Mouse (Mus musculus): ENCODE data around the gene Mst1. TPM values are rescaled to one million over a fixed set of nuclear protein-coding genes. Genes with fewer than 3 reads are reported as not detected.

The Mst1 gene
- polyA plus RNA-seq, 1 experiment from 2014 or later: 0.28 TPM

Small RNA genes within 50 kb of the gene (microRNA-seq; reads per million reads assigned to microRNA genes)
- gene Gm47303 (ENCODE audit: insufficient number of aligned reads): not detected
- not detected for gene Mir7088 (ENCODE audit: insufficient number of aligned reads)

Other genes with a start within 250 kb of the Mst1 start
- 112 and 119 TPM in 2 replicates for gene Rbm6, start 207.2 kb upstream of the Mst1 start, polyA plus RNA-seq (2014; fragmentation: Nextera tagmentation; extraction: Ambion mirVana)
- gene Mon1a, start 192.3 kb upstream of the Mst1 start, polyA plus RNA-seq (2014; fragmentation: Nextera tagmentation; extraction: Ambion mirVana): 14.7 and 14.9 TPM in 2 replicates
- 0.36 and 0.43 TPM in 2 replicates for gene Mst1r, start 173.6 kb upstream of the Mst1 start, polyA plus RNA-seq (2014; fragmentation: Nextera tagmentation; extraction: Ambion mirVana)
- gene Actl11, start 152.0 kb upstream of the Mst1 start, polyA plus RNA-seq (2014; fragmentation: Nextera tagmentation; extraction: Ambion mirVana): not detected in 2 replicates
- gene Camkv, start 144.8 kb upstream of the Mst1 start, polyA plus RNA-seq (2014; fragmentation: Nextera tagmentation; extraction: Ambion mirVana): 7.4 and 8.0 TPM in 2 replicates
- gene Traip, start 130.3 kb upstream of the Mst1 start, polyA plus RNA-seq (2014; fragmentation: Nextera tagmentation; extraction: Ambion mirVana): 38.2 and 39.7 TPM in 2 replicates
- 7.9 and 8.4 TPM in 2 replicates for gene Uba7, start 104.9 kb upstream of the Mst1 start, polyA plus RNA-seq (2014; fragmentation: Nextera tagmentation; extraction: Ambion mirVana)
- gene Gm20661, start 97.4 kb upstream of the Mst1 start, polyA plus RNA-seq (2014; fragmentation: Nextera tagmentation; extraction: Ambion mirVana): 1.0 and 1.7 TPM in 2 replicates
- gene Inka1, start 94.6 kb upstream of the Mst1 start, polyA plus RNA-seq (2014; fragmentation: Nextera tagmentation; extraction: Ambion mirVana): 22.8 and 26.5 TPM in 2 replicates
- 1.9 and 3.4 TPM in 2 replicates for gene Cdhr4, start 87.9 kb upstream of the Mst1 start, polyA plus RNA-seq (2014; fragmentation: Nextera tagmentation; extraction: Ambion mirVana)
- gene Gm20662, start 84.1 kb upstream of the Mst1 start, polyA plus RNA-seq (2014; fragmentation: Nextera tagmentation; extraction: Ambion mirVana): 0.39 and 1.1 TPM in 2 replicates
- gene Ip6k1, start 77.9 kb upstream of the Mst1 start, polyA plus RNA-seq (2014; fragmentation: Nextera tagmentation; extraction: Ambion mirVana): 41.1 and 43.3 TPM in 2 replicates
- 19.9 and 20.7 TPM in 2 replicates for gene Gmppb, start 31.2 kb upstream of the Mst1 start, polyA plus RNA-seq (2014; fragmentation: Nextera tagmentation; extraction: Ambion mirVana)
- 2.4 and 2.7 TPM in 2 replicates for gene Amigo3, start 27.3 kb upstream of the Mst1 start, polyA plus RNA-seq (2014; fragmentation: Nextera tagmentation; extraction: Ambion mirVana)
- gene Rnf123, start 2.9 kb downstream of the Mst1 start, polyA plus RNA-seq (2014; fragmentation: Nextera tagmentation; extraction: Ambion mirVana): 34.7 and 37.0 TPM in 2 replicates
- 53.3 and 61.5 TPM in 2 replicates for gene Apeh, start 14.2 kb downstream of the Mst1 start, polyA plus RNA-seq (2014; fragmentation: Nextera tagmentation; extraction: Ambion mirVana)
- gene Bsn, start 109.9 kb downstream of the Mst1 start, polyA plus RNA-seq (2014; fragmentation: Nextera tagmentation; extraction: Ambion mirVana): 2.5 and 3.0 TPM in 2 replicates
- 77.1 and 82.0 TPM in 2 replicates for gene Dag1, start 183.5 kb downstream of the Mst1 start, polyA plus RNA-seq (2014; fragmentation: Nextera tagmentation; extraction: Ambion mirVana)
- 46.8 and 61.8 TPM in 2 replicates for gene Nicn1, start 210.0 kb downstream of the Mst1 start, polyA plus RNA-seq (2014; fragmentation: Nextera tagmentation; extraction: Ambion mirVana)
- 25.1 and 25.9 TPM in 2 replicates for gene Amt, start 216.4 kb downstream of the Mst1 start, polyA plus RNA-seq (2014; fragmentation: Nextera tagmentation; extraction: Ambion mirVana)
- gene Rhoa, start 225.7 kb downstream of the Mst1 start, polyA plus RNA-seq (2014; fragmentation: Nextera tagmentation; extraction: Ambion mirVana): 298 and 303 TPM in 2 replicates
- 20.8 and 25.5 TPM in 2 replicates for gene Tcta, start 225.7 kb downstream of the Mst1 start, polyA plus RNA-seq (2014; fragmentation: Nextera tagmentation; extraction: Ambion mirVana)

All from forebrain, embryonic 11.5 days (tissue).